Mouse (Mus musculus) testis, adult 2 months (tissue): ENCODE data around the gene Rcan3.

ENCODE experiments used
- CTCF ChIP-seq: fragments of 200-500 bp; IDR thresholded peaks from 2 replicates; pipeline ENCODE4 v1.5.1; 2012; ENCODE audit warnings: low read depth, mild to moderate bottlenecking, inconsistent platforms, low read length, moderate library complexity; ENCODE audit not compliant: control insufficient read depth, insufficient read depth, insufficient replicate concordance
- POLR2A ChIP-seq: fragments of 200-500 bp; IDR thresholded peaks from 2 replicates; pipeline ENCODE4 v1.6.1; 2012; ENCODE audit warnings: low read depth, mild to moderate bottlenecking, inconsistent platforms, low read length, moderate library complexity; ENCODE audit not compliant: control insufficient read depth

GRCm38 (mm10) chr4:135453572-135453971 lies 19.9 kb upstream of the Rcan3 start:
- TF ChIP-seq CTCF: no peak
- TF ChIP-seq POLR2A: no peak
